Mouse (Mus musculus) liver, adult 2 months (tissue): ENCODE results near the gene Mlana.

Experiments used
- CTCF ChIP-seq: fragments of 200-500 bp; IDR thresholded peaks from 2 replicates; pipeline ENCODE4 v1.5.1; 2011; ENCODE audit warnings: low read depth, low read length, control low read depth
- POLR2A ChIP-seq: fragments of 200-500 bp; IDR thresholded peaks from 2 replicates; pipeline ENCODE4 v1.6.1; 2011; ENCODE audit warnings: low read length, control low read depth; ENCODE audit not compliant: insufficient read depth; ENCODE audit errors: extremely low read depth

GRCm38 (mm10) chr19:29653768-29654265, 43.8 kb upstream of the Mlana start:
- TF ChIP-seq CTCF (no peak), POLR2A (no peak)
